Comparison of ENCODE assay signal across 8 mouse cellular contexts in the genomic region with DNA sequence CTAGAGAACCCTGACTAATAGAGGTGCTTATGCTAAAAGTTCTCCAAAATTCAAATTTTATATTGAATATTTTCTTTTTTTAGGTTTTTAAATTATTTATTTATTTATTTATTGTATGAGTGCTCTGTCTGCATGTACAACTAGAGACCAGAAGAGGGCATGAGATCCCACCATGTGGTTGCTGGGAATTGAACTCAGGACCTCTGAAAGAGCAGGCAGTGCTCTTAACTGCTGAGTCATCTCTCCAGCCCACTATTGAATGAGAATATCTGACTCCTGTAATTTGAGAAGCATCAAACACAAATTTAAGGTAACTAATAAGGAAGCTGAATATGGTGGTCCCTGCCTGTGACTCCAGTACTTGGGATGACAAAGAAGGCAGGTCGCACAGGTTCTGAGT. TPM values are rescaled to one million over a fixed set of nuclear protein-coding genes. Genes with fewer than 3 reads are reported as not detected.
DNase-seq lines count a peak whose midpoint lies in the region; ATAC-seq and TF ChIP-seq lines count a peak whose summit lies in the region.

No protein-coding gene starts in this region.

- no peak overlapping the region for H3K4me3 ChIP-seq in forebrain, embryonic 14.5 days (ENCODE audit: low read depth, low read length)
- no peak overlapping the region for H3K4me3 ChIP-seq in forebrain, embryonic 10.5 days
- H3K4me3 ChIP-seq in midbrain, postnatal 0 days (ENCODE audit: low read depth, low read length), result no peak overlapping the region
- no peak overlapping the region for H3K4me3 ChIP-seq in midbrain, embryonic 16.5 days (ENCODE audit: low read depth, low read length)

- H3K4me2 ChIP-seq in forebrain, embryonic 14.5 days (ENCODE audit: low read length), result no peak overlapping the region
- H3K4me2 ChIP-seq in midbrain, postnatal 0 days (ENCODE audit: low read depth, low read length, poor library complexity, severe bottlenecking), result no peak overlapping the region
- no peak overlapping the region for H3K4me2 ChIP-seq in midbrain, embryonic 16.5 days (ENCODE audit: low read length)

- 97% methylated on average over 1 of the region's 1 CpGs for WGBS in forebrain, embryonic 14.5 days
- 97% methylated on average over 1 of the region's 1 CpGs for WGBS in forebrain, embryonic 10.5 days
- WGBS in midbrain, postnatal 0 days, result 83% methylated on average over 1 of the region's 1 CpGs
- 97% methylated on average over 1 of the region's 1 CpGs for WGBS in midbrain, embryonic 16.5 days

- no peaks in the 10 kb centered on the region for H3K27me3 ChIP-seq in forebrain, embryonic 14.5 days (replicated peaks; ENCODE audit: control insufficient read depth, insufficient read depth, low read length)
- no peaks in the 10 kb centered on the region for H3K27me3 ChIP-seq in forebrain, embryonic 10.5 days (ENCODE audit: poor library complexity, severe bottlenecking)
- H3K27me3 ChIP-seq in midbrain, postnatal 0 days (ENCODE audit: insufficient read depth, low read length), result no peaks in the 10 kb centered on the region
- no peaks in the 10 kb centered on the region for H3K27me3 ChIP-seq in midbrain, embryonic 16.5 days (ENCODE audit: control insufficient read depth, insufficient read depth, low read depth, low read length)

- H3K4me1 ChIP-seq in forebrain, embryonic 14.5 days (ENCODE audit: control insufficient read depth, insufficient read depth, low read length), result no peaks in the 10 kb centered on the region
- no peaks in the 10 kb centered on the region for H3K4me1 ChIP-seq in forebrain, embryonic 10.5 days
- no peaks in the 10 kb centered on the region for H3K4me1 ChIP-seq in midbrain, postnatal 0 days (ENCODE audit: insufficient read depth, low read length)
- no peaks in the 10 kb centered on the region for H3K4me1 ChIP-seq in midbrain, embryonic 16.5 days (ENCODE audit: control insufficient read depth, insufficient read depth, low read length)

- peak; percentile 11 for DNase-seq in forebrain, embryonic 14.5 days (ENCODE audit: low spot score)
- no peak for DNase-seq in forebrain, embryonic 10.5 days (ENCODE audit: extremely low spot score, low spot score)
- DNase-seq in midbrain, postnatal 0 days (ENCODE audit: low spot score), result no peak
- peak; percentile 25 for DNase-seq in thymus, postnatal 25 days
- no peak for DNase-seq in left cerebral cortex, adult 8-10 months (ENCODE audit: low spot score in 2 of 2)
- no peak for DNase-seq in adrenal gland, adult 8-10 months

- no peak overlapping the region for H3K9ac ChIP-seq in forebrain, embryonic 14.5 days (ENCODE audit: low read length)
- no peak overlapping the region for H3K9ac ChIP-seq in midbrain, postnatal 0 days (replicated peaks; ENCODE audit: low read length, poor library complexity, severe bottlenecking)
- H3K9ac ChIP-seq in midbrain, embryonic 16.5 days (ENCODE audit: low read depth, low read length), result no peak overlapping the region

- H3K36me3 ChIP-seq in forebrain, embryonic 14.5 days (ENCODE audit: control insufficient read depth, insufficient read depth, low read length), result no peaks in the 10 kb centered on the region
- no peaks in the 10 kb centered on the region for H3K36me3 ChIP-seq in forebrain, embryonic 10.5 days (replicated peaks)
- no peaks in the 10 kb centered on the region for H3K36me3 ChIP-seq in midbrain, postnatal 0 days (ENCODE audit: insufficient read depth, low read length)
- no peaks in the 10 kb centered on the region for H3K36me3 ChIP-seq in midbrain, embryonic 16.5 days (ENCODE audit: control insufficient read depth, insufficient read depth, low read length)

- no peak for ATAC-seq in forebrain, embryonic 14.5 days
- ATAC-seq in midbrain, postnatal 0 days (ENCODE audit: low FRiP score), result no peak
- no peak for ATAC-seq in midbrain, embryonic 16.5 days
- peak; percentile 72 for ATAC-seq in granulocyte monocyte progenitor cell, adult 5-6 weeks (replicated peaks; ENCODE audit: poor library complexity, severe bottlenecking)

- H3K9me3 ChIP-seq in forebrain, embryonic 14.5 days (replicated peaks; ENCODE audit: control insufficient read depth, low read length), result no peaks in the 10 kb centered on the region
- no peaks in the 10 kb centered on the region for H3K9me3 ChIP-seq in forebrain, embryonic 10.5 days
- no peaks in the 10 kb centered on the region for H3K9me3 ChIP-seq in midbrain, postnatal 0 days (ENCODE audit: low read length)
- no peaks in the 10 kb centered on the region for H3K9me3 ChIP-seq in midbrain, embryonic 16.5 days (replicated peaks; ENCODE audit: control insufficient read depth, low read length, poor library complexity, severe bottlenecking)

- H3K27ac ChIP-seq in forebrain, embryonic 14.5 days (ENCODE audit: low read depth, low read length), result no peak overlapping the region
- H3K27ac ChIP-seq in forebrain, embryonic 10.5 days, result no peak overlapping the region
- no peak overlapping the region for H3K27ac ChIP-seq in midbrain, postnatal 0 days (ENCODE audit: low read depth, low read length)
- H3K27ac ChIP-seq in midbrain, embryonic 16.5 days (ENCODE audit: low read length), result no peak overlapping the region

- peak; percentile 47 for TF ChIP-seq CTCF in midbrain, postnatal 0 days (IDR thresholded peaks at IDR 0.05)

RNA-seq across cellular contexts. Expression of a gene that starts 20.9 kb away (rescaled TPM):
- polyA plus RNA-seq in forebrain, embryonic 14.5 days (2014; fragmentation: Nextera tagmentation; extraction: Ambion mirVana), result 71.6 and 108 TPM in 2 replicates
- 91.5 and 94.2 TPM in 2 replicates for polyA plus RNA-seq in forebrain, embryonic 10.5 days (2016; fragmentation: Nextera tagmentation; extraction: Ambion mirVana)
- total RNA-seq in midbrain, postnatal 0 days (2014; rRNA removed), result 141 and 153 TPM in 2 replicates
- polyA plus RNA-seq in midbrain, postnatal 0 days (2015; fragmentation: Nextera tagmentation; extraction: Ambion mirVana), result 53.7 and 75.9 TPM in 2 replicates
- 109 and 134 TPM in 2 replicates for polyA plus RNA-seq in midbrain, embryonic 16.5 days (2015; fragmentation: Nextera tagmentation; extraction: Ambion mirVana)
- 42.8 and 51.1 TPM in 2 replicates for total RNA-seq in granulocyte monocyte progenitor cell, adult 5-6 weeks (2014; fragmentation: Nextera tagmentation)
- total RNA-seq in granulocyte monocyte progenitor cell, adult 5-6 weeks (2017), result 40.1 and 51.1 TPM in 2 replicates
- 100 to 1,000 TPM; 104 to 124 (median 113) TPM for total RNA-seq in left cerebral cortex, adult 8-10 months (2022)
- 10 to 100 TPM; 43.2 to 66.6 (median 54.4) TPM for total RNA-seq in adrenal gland, adult 8-10 months (2022)

RNA-seq across cellular contexts. Expression of a gene that starts 46.3 kb away (rescaled TPM):
- 89.7 and 91.1 TPM in 2 replicates for polyA plus RNA-seq in forebrain, embryonic 14.5 days (2014; fragmentation: Nextera tagmentation; extraction: Ambion mirVana)
- 108 and 113 TPM in 2 replicates for polyA plus RNA-seq in forebrain, embryonic 10.5 days (2016; fragmentation: Nextera tagmentation; extraction: Ambion mirVana)
- total RNA-seq in midbrain, postnatal 0 days (2014; rRNA removed), result 34.1 and 45.8 TPM in 2 replicates
- 72.9 and 78.0 TPM in 2 replicates for polyA plus RNA-seq in midbrain, postnatal 0 days (2015; fragmentation: Nextera tagmentation; extraction: Ambion mirVana)
- polyA plus RNA-seq in midbrain, embryonic 16.5 days (2015; fragmentation: Nextera tagmentation; extraction: Ambion mirVana), result 70.7 and 71.4 TPM in 2 replicates
- total RNA-seq in granulocyte monocyte progenitor cell, adult 5-6 weeks (2014; fragmentation: Nextera tagmentation), result 109 and 114 TPM in 2 replicates
- total RNA-seq in granulocyte monocyte progenitor cell, adult 5-6 weeks (2017), result 154 and 167 TPM in 2 replicates
- total RNA-seq in left cerebral cortex, adult 8-10 months (2022), result 10 to 100 TPM; 17.6 to 22.6 (median 19.9) TPM
- 10 to 100 TPM; 32.7 to 42.0 (median 37.7) TPM for total RNA-seq in adrenal gland, adult 8-10 months (2022)

RNA-seq across cellular contexts. Expression of a gene that starts 56.4 kb away (rescaled TPM):
- 508 and 512 TPM in 2 replicates for polyA plus RNA-seq in forebrain, embryonic 14.5 days (2014; fragmentation: Nextera tagmentation; extraction: Ambion mirVana)
- 395 and 413 TPM in 2 replicates for polyA plus RNA-seq in forebrain, embryonic 10.5 days (2016; fragmentation: Nextera tagmentation; extraction: Ambion mirVana)
- total RNA-seq in midbrain, postnatal 0 days (2014; rRNA removed), result 210 and 227 TPM in 2 replicates
- 628 and 681 TPM in 2 replicates for polyA plus RNA-seq in midbrain, postnatal 0 days (2015; fragmentation: Nextera tagmentation; extraction: Ambion mirVana)
- 515 and 516 TPM in 2 replicates for polyA plus RNA-seq in midbrain, embryonic 16.5 days (2015; fragmentation: Nextera tagmentation; extraction: Ambion mirVana)
- total RNA-seq in granulocyte monocyte progenitor cell, adult 5-6 weeks (2014; fragmentation: Nextera tagmentation), result 64.3 and 66.2 TPM in 2 replicates
- total RNA-seq in granulocyte monocyte progenitor cell, adult 5-6 weeks (2017), result 56.5 and 76.9 TPM in 2 replicates
- 100 to 1,000 TPM; 113 to 126 (median 120) TPM for total RNA-seq in left cerebral cortex, adult 8-10 months (2022)
- 100 to 1,000 TPM; 147 to 161 (median 149) TPM for total RNA-seq in adrenal gland, adult 8-10 months (2022)

Comparison
In these comparisons a context has a peak if more than half of its experiments do, and no peak if none do; other contexts are left out.
1. DNase-seq: peak in forebrain, embryonic 14.5 days (single experiment) and thymus, postnatal 25 days (single experiment); none in forebrain, embryonic 10.5 days (single experiment), midbrain, postnatal 0 days (single experiment), left cerebral cortex, adult 8-10 months (0 of 2) and adrenal gland, adult 8-10 months (single experiment).